Mouse (Mus musculus): ENCODE data around the gene Gm43064. TPM values are rescaled to one million over a fixed set of nuclear protein-coding genes. Genes with fewer than 3 reads are reported as not detected.

Gm43064 gene
- polyA plus RNA-seq (2015; fragmentation: Nextera tagmentation; extraction: Ambion mirVana): 0.08 and 0.11 TPM in 2 replicates

GRCm38 (mm10) chr3:103808891-103809798, at the start of gene Gm43064, which contains the start of the genes Dclre1b and Ap4b1:
Gene Gm43064, plus strand, starts transcription at chr3:103809573.
Gene Dclre1b, minus strand, starts transcription at chr3:103809444.
Gene Ap4b1, plus strand, starts transcription at chr3:103809520.

GRCm38 (mm10) chr3:103791230-103792110, 17.9 kb upstream of the Gm43064 start, which contains the start of gene Hipk1:
Gene Hipk1, minus strand, starts transcription at chr3:103791563.

DNA sequence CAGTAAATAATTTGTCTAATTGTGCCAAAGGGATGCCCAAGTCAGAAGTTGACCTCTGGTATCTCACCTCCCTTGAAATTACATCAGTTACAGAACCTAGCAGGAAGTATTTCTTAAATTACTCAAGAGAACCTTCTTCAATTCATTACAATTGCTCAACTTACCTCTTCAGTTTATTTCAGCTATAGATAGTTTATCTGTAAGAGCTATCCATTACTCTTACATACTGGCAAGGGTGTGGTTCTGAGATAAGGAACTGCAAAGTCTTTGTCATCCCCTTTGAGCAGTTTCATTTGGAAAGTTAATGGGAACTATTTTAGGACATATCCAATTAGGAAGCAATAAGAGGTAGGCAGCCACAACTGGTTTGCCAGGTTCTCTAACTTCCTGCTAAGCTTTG, 23.1 kb downstream of the Gm43064 start, which contains the start of gene Bcl2l15:
Gene Bcl2l15 (plus strand): TSS at position 176 of the 400 bp plus-strand sequence.

DNA sequence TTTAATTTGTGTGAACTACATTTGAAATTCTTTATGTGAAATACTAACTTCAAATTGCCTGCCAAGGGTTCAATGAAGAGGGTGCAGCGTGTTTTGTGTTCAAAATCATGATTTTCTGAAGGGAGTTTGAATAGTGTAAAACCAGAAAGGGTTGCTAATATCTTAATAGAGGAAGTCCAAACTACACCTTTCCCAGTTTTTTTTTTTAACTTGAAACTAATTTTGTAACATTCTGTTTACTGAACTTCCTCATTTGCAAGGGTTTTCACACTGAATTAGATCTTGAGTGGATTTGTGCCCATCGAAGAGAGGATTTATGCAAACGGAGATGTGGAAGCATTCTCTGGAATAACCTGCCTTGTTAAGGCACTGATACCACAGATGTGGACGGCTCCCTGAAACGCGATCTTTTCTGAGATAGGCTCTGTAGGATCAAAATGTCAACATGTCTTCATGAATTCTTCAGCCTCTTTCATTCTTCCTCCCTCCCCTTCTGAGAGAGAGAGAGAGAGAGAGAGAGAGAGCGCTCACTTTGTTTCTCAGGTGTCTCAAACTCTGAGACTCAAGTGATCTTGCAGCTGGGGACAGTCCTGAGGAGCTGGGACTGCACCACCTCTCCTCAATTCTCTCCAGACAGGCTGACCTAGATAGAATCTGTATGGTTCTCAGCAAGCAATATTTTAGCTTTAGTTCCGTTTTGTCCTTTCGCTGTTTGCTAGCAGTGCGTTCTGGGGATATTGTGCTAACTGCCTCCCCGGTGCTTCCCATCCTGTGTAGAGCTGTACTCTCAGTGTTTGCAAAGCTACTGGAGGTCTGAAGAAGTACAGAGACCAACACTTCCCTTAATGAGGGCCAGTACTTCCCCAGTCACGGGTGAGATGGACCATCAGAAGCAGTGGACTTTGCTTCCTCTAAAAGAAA, 49.8 kb downstream of the Gm43064 start, which contains the start of gene Ptpn22:
Gene Ptpn22 (plus strand): TSS at position 915 of the 921 bp plus-strand sequence.

Other genes starting within 250 kb of the Gm43064 start
- gene Syt6, start 234.3 kb upstream of the Gm43064 start, polyA plus RNA-seq (2015; fragmentation: Nextera tagmentation; extraction: Ambion mirVana): 10.3 and 10.7 TPM in 2 replicates
- 0.18 and 0.22 TPM in 2 replicates for gene Atg4a-ps, start 163.5 kb upstream of the Gm43064 start, polyA plus RNA-seq (2015; fragmentation: Nextera tagmentation; extraction: Ambion mirVana)
- gene Olfml3, start 71.6 kb upstream of the Gm43064 start, polyA plus RNA-seq (2015; fragmentation: Nextera tagmentation; extraction: Ambion mirVana): 18.2 and 20.7 TPM in 2 replicates
- not detected in 2 replicates for gene Gm10964, start 70.2 kb upstream of the Gm43064 start, polyA plus RNA-seq (2015; fragmentation: Nextera tagmentation; extraction: Ambion mirVana)
- 7.8 and 9.3 TPM in 2 replicates for gene Hipk1, start 18.0 kb upstream of the Gm43064 start, polyA plus RNA-seq (2015; fragmentation: Nextera tagmentation; extraction: Ambion mirVana)
- 19.0 and 21.3 TPM in 2 replicates for gene Dclre1b, start 129 bp upstream of the Gm43064 start, polyA plus RNA-seq (2015; fragmentation: Nextera tagmentation; extraction: Ambion mirVana)
- 16.9 and 17.9 TPM in 2 replicates for gene Ap4b1, start 53 bp upstream of the Gm43064 start, polyA plus RNA-seq (2015; fragmentation: Nextera tagmentation; extraction: Ambion mirVana)
- 0.15 and 0.37 TPM in 2 replicates for gene Bcl2l15, start 23.0 kb downstream of the Gm43064 start, polyA plus RNA-seq (2015; fragmentation: Nextera tagmentation; extraction: Ambion mirVana)
- gene Ptpn22, start 50.2 kb downstream of the Gm43064 start, polyA plus RNA-seq (2015; fragmentation: Nextera tagmentation; extraction: Ambion mirVana): 0.51 and 0.57 TPM in 2 replicates
- 15.4 and 15.7 TPM in 2 replicates for gene Rsbn1, start 104.5 kb downstream of the Gm43064 start, polyA plus RNA-seq (2015; fragmentation: Nextera tagmentation; extraction: Ambion mirVana)
- gene Phtf1, start 158.5 kb downstream of the Gm43064 start, polyA plus RNA-seq (2015; fragmentation: Nextera tagmentation; extraction: Ambion mirVana): 21.3 and 23.5 TPM in 2 replicates

Measured in neural tube, postnatal 0 days (tissue).